Mouse (Mus musculus): Measurements from ENCODE around the gene Gria1.

The Gria1 gene

GRCm38 (mm10) chr11:57303602-57304001 lies 292.4 kb downstream of the Gria1 start:
- DNase-seq = no peak

- no peak for DNase-seq
Measured at GRCm38 (mm10) chr11:57306116-57306515, 294.9 kb downstream of the Gria1 start.

- DNase-seq = no peak
Measured at GRCm38 (mm10) chr11:57306892-57307291, 295.7 kb downstream of the Gria1 start.

GRCm38 (mm10) chr11:57317063-57317462 lies 305.9 kb downstream of the Gria1 start:
- no peak for DNase-seq

- DNase-seq = no peak
Measured at GRCm38 (mm10) chr11:57317478-57317877, 306.3 kb downstream of the Gria1 start.

- DNase-seq = peak; percentile 37
Measured at GRCm38 (mm10) chr11:57319374-57319773, 308.2 kb downstream of the Gria1 start.

GRCm38 (mm10) chr11:57324099-57324498 lies 312.9 kb downstream of the Gria1 start:
- DNase-seq = no peak
